Mouse (Mus musculus): Measurements from ENCODE around the gene Gm3015. TPM values are rescaled to one million over a fixed set of nuclear protein-coding genes. Genes with fewer than 3 reads are reported as not detected.
"Not testable (repeated sequence)": the region's sequence is repeated elsewhere in the genome, so short reads cannot be mapped to it uniquely, and the experiment has no call there.

Gm3015 gene
- not detected in 2 replicates for polyA plus RNA-seq (2015; fragmentation: Nextera tagmentation; extraction: Ambion mirVana)

- WGBS: 88% methylated on average over 1 of the region's 1 CpGs
- not testable (repeated sequence) for H3K27me3 ChIP-seq; H3K4me3 ChIP-seq; H3K36me3 ChIP-seq; H3K4me2 ChIP-seq; ATAC-seq (ENCODE audit: low read depth); H3K27ac ChIP-seq (replicated peaks); H3K9me3 ChIP-seq; H3K4me1 ChIP-seq (replicated peaks); H3K9ac ChIP-seq
Measured at GRCm38 (mm10) chr14:42768721-42769120, at the start of gene Gm3015. Gene Gm3015, minus strand, starts transcription at chr14:42768821.

- H3K9me3 ChIP-seq; H3K4me2 ChIP-seq; H3K36me3 ChIP-seq; H3K4me1 ChIP-seq (replicated peaks); H3K27me3 ChIP-seq; H3K4me3 ChIP-seq; H3K27ac ChIP-seq (replicated peaks); H3K9ac ChIP-seq; ATAC-seq (ENCODE audit: low read depth): not testable (repeated sequence)
Measured at GRCm38 (mm10) chr14:42797887-42798286, 29.3 kb upstream of the Gm3015 start, which contains the start of gene Gm10377. Gene Gm10377, minus strand, starts transcription at chr14:42797987.

Other genes with a start within 250 kb of the Gm3015 start
- not detected in 2 replicates for gene Gm8024, start 244.5 kb downstream of the Gm3015 start, polyA plus RNA-seq (2015; fragmentation: Nextera tagmentation; extraction: Ambion mirVana)
- not detected in 2 replicates for gene Gm17124, start 168.9 kb downstream of the Gm3015 start, polyA plus RNA-seq (2015; fragmentation: Nextera tagmentation; extraction: Ambion mirVana)
- gene Gm3633, start 126.9 kb downstream of the Gm3015 start, polyA plus RNA-seq (2015; fragmentation: Nextera tagmentation; extraction: Ambion mirVana): not detected in 2 replicates
- gene Gm10378, start 112.9 kb downstream of the Gm3015 start, polyA plus RNA-seq (2015; fragmentation: Nextera tagmentation; extraction: Ambion mirVana): not detected in 2 replicates
- gene Gm10377, start 29.2 kb upstream of the Gm3015 start, polyA plus RNA-seq (2015; fragmentation: Nextera tagmentation; extraction: Ambion mirVana): not detected in 2 replicates
- gene Gm21977, start 84.7 kb upstream of the Gm3015 start, polyA plus RNA-seq (2015; fragmentation: Nextera tagmentation; extraction: Ambion mirVana): not detected in 2 replicates
- gene Gm8082, start 224.8 kb upstream of the Gm3015 start, polyA plus RNA-seq (2015; fragmentation: Nextera tagmentation; extraction: Ambion mirVana): not detected in 2 replicates
- gene Gm10376, start 246.8 kb upstream of the Gm3015 start, polyA plus RNA-seq (2015; fragmentation: Nextera tagmentation; extraction: Ambion mirVana): not detected in 2 replicates